Mouse (Mus musculus): ENCODE results near the gene Olfr533.

DNA sequence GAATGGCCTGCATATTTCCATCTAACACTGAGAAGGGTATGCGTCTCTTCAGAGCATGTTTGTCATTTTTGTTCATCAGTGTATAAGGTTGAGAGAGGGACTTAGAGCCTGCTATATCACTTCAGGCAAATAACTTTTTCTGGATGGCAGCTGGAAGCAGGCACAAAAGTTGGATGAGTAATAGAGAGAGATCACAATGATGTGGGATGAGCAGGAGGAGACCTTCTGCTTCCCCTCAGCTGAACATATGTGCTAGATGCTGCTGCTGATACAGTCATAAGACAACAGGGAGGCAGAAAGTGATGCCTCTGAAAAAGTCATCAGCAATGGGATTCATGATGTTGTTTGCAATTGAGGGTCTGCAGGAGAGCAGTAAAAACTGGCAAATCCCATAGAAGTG, 15.6 kb downstream of the Olfr533 start:
- TF ChIP-seq MAFK (IDR thresholded peaks at IDR 0.05; ENCODE audit: insufficient read depth, low read depth, low read length) (no peak), CHD2 (IDR thresholded peaks at IDR 0.05; ENCODE audit: low read depth, low read length) (no peak)
